Mouse (Mus musculus): Measurements from ENCODE around the gene Tenm4.

Gene Tenm4

DNA sequence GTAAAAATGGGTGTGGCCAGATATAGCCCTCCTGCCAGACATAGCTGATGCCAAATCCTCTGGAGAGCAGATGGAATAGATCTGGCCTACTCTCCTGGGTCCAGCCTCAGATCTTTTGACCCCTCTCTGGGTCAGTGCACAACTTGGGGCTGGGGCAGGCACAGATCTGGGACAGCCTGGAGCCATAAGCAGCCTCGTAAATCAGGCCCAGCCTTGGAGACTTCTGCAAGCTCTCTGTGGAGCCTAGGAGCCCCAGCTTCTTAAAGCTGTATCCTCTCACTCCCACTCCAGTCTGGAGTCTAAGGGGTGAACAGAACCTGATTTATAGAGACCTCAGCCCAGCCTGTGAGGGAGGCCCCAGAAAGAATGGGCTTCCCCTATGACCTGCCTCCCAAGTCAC, 354.3 kb downstream of the Tenm4 start:
- no peak for DNase-seq (ENCODE audit: low read depth, low spot score)

DNA sequence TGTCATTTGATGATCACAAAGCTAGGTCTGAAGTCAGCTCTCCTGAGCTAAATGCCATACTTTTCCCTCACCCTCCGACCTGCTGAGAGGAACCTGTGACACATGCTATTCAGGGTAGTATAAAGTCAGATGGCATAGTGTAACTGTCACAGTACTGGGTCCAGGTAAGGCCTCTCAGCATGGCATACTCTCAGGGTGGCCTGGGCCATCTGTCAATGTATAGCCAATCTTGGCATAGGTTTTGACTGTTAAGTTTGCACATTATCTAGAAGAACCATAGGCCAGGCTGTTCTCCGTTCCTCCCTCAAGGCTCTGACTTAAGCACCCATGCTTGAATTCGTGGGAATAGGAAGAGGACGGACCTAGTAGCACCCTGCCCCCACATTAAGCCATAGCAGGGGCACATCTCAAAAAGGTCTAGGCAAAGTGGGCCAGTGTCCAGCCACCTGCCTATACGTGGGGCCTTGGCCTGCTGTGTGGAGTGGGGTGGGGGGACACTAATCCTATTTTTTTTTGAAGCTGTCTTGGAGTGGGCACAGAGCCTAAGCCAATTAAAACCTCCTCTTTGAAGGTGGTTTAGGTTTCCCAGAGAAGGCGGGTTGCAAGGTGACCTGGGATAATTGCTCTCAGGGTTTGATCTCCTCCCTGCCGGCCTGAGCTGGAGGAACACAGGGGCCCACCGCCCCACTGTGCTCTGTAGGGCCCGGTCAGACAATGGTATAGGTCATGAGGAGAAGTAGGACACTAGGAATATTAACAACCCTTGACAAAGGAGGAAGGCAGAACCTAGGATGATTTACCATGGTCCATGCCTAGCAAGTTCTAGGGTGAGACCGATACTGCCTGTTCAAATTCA, 359.8 kb downstream of the Tenm4 start:
- DNase-seq (ENCODE audit: low read depth, low spot score), result no peak

DNA sequence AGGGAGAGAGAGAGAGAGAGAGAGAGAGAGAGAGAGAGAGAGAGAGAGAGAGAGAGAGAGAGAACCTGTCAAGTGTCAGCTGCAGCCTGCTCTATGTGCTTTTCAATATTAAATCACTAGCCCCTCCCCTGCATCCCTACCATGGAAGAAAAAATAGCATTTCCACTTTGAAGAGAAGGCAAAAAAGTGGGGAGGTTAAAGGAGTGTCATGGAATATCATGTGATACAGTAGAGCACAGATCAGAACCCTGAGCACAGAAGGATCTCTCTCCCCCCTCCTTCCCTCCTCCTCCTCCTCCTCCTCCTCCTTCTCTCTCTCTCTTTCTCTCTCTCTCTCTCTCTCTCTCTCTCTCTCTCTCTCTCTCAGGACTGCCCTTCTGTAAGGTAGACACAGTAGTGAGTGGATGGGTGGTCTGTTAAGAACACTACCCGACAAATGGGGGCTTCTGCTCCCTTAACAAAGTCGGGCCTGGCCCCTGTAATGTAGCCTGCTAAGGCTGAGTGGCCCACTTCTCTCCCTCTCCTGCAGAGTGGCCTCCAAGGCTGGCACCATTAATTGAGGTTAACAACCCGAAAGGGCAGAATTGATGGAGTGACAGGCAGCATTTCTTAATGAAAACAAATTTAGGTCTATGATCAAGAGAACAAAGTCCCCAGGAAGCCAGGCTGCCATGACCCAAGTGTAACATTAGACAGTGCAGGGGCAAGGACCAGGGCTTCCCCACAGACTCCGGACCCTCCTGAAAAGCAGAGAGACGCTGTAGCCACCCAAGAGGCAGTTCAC, 361.1 kb downstream of the Tenm4 start:
- DNase-seq (ENCODE audit: low read depth, low spot score), result no peak

DNA sequence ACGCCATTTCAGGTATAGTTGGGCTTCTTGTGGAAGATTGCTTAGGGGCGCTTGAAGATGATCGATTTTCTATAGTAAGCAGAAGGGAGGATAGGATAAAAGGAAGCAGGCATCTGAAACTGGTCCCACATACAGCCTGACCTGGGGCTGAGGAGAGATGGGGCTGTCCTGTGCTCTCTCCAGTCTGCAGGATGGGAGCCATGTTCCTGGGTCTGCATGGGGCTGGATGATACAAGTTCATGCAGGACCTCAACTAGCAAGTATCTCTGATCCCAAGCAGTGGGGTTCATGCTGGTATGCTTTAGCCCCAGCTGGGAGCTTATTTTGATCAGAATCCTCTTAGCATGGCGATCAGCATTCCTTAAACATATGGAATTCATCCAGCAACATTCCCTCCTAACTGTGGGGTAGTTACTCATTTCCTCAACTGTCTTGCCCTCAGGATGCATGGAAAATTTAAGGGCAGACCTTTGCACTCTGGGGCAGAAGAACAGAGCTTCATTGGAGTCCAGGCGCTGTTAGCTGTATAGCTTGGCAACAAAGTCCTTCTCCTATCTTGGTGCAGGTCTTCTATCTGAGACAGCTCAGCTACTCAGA, 361.9 kb downstream of the Tenm4 start:
- DNase-seq (ENCODE audit: low read depth, low spot score), result no peak

DNA sequence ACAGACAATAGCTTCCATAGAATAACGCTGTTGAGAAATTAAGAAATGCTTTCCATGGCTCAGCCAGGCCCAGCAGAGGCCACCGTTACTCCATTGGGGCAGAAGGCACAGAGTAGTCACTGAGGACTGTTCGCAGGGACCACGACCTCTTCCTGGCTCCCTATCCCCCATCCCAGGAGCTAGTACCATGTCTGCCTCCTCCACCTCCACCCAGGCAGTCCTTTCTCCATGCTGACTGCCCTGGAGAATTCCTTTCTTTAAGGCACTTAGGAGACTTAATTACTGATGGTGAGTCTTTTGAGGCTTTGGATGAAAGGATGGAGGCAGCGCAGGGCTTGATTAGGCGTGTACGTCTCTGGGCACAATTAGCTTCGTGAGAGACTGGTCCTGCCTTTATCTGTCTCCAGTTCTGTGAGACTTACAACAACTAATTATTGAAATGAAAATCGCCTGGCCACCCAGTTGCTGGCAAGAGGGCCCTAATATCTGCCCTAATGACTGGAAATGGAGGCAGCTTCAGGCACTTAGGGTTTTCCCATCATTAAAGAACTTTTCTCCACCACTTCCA, 365.4 kb downstream of the Tenm4 start:
- no peak for DNase-seq (ENCODE audit: low read depth, low spot score)

DNA sequence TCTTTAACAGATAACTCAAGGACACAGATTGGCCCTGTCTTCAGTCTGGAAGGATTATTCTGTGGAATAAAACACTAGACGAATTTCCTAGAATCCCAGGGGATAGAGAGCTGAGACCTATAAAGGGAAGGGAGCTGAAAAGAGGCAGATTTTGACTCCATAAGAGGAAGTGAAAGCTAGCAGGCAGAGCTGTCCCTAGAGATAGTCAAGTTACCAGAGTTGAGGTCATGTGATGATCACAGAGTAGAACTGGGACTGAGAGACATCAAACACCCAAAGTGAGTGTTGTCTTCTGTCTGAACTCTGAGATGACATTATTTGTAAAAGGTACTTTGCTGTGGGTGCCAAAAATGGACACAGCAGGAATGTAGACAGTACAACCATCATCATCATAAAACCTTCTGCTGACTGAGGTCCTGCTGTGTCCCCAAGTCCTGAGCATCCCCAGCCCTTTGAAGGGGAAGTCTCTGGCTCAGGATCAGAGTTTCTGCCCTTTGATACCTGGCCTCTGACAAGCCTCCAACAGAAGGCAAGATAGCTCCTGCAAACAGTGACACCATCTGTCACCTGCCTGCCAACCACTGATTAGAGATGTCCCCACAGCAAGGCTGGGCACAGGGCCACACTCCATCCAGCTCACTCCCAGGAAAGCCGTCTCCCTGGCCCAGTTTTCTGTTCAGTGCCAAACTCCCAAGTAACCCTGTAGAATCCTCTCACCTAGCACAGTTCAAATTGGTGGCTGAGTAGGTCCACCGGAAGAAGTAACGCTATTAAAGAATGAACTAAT, 368.4 kb downstream of the Tenm4 start:
- DNase-seq (ENCODE audit: low read depth, low spot score), result peak; percentile 44

DNA sequence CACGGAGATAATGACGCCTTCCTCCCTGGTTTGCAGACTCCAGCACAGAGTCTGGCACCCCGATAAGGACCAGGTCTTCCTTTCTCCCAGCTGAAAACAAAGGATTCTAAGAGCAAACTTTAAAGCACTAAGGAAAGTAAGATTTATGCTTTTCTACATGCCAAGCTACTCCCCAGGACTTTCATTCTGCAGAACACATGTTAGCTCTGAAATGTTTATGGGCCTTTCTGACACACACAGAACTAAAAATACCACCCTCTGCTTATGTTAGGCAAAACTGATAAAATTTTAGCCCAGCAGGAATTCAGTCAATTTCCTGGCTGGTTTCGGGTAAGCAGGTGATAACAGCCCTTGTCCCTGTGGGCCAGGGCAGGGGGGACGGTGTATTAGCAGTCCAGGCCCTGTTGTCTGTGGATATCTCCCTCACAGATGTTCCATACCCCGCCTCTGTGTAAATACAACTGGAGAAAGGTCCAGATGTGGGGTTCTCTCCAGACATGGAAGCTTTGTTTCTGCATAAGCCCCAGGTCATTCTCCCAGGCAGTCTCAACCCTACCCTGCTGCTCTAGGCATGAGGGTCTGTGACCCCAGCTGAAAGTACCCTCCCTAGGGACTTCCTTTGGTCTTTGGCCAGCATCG, 369.5 kb downstream of the Tenm4 start:
- no peak for DNase-seq (ENCODE audit: low read depth, low spot score)

DNA sequence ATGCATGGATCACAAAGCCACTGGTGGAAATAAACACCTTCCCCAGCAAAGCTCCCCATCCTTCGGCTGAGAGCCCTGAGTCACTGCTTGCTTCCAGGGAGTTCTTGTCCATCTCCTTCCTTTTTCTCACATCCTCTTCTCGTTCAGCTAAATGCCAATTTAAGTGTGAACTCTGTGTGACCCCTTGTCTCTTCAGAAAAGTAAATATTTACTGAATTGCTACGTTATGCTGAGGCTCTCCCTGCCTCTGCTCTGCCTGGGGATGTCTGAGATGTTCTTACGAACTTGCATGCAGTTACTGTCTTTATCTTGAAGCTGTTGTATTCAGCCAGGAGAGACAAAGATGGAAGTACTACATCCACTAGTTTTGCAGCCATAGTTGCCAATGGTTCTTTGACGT, 374.9 kb downstream of the Tenm4 start:
- DNase-seq (ENCODE audit: low read depth, low spot score), result no peak

DNA sequence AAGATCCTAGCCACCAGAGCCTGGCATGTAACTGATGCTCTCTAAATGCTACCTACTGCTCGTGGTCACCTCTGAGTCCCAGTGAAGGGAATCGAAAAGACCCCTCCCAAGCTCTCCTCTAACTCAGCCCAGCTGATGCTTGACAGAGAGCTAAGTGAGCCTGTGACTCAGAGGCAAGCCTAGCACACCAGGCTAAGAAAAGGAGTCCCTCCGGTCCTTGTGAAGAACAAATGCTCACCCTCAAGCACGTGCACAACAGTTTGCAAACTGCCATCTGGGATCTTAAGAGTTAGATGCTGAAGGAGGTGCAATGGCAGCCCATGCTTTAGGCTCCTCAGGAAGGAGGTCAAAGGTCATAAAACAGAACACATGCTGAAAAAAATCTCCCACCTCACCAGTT, 380.8 kb downstream of the Tenm4 start:
- DNase-seq (ENCODE audit: low read depth, low spot score), result no peak

DNA sequence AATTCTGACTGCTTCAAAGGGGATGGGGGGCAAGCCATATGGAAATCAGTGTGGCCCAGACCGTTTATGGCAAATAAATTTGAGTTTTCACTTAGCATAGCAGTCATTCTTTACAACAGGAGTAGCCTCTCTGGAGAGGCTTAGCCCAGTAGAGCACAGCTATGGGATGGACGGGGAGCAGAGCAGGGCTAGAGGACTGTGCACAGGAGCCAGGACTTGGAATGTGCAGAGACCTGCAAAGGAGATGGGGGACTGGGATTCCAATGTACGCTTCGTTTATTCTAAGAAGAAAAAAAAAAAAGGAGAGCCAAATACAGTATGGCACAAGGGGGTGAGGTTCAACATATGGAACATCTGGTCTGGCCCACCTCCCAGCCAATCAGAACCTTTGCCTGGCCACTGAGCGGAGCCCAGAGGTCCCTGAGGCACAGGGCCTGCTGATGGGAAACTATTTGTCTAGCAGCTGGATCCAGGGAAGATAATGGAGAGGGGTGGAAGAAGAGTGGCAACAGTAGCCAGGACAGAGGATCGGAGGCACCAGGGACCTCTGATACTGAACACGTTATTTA, 381.3 kb downstream of the Tenm4 start:
- no peak for DNase-seq (ENCODE audit: low read depth, low spot score)

DNA sequence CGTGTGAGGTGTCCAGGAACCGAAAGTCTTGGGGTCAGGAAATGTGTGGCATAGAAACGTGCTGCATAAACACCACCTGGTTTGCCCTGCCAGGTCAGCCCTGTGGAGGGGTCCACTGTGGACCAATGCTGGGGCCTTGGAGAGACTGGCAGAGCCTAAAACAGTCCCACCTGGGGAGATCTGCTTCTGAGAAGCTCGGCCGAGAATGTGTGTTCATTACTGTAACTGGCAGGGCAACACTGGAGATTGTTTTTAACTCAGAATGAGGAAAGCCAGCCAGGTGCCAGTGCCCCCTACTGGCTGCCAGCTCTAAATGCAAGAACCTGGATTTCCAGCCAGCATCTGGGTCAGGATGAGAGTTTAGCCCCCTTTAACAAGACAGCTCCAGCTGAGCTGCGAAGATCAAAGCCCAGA, 383.2 kb downstream of the Tenm4 start:
- DNase-seq (ENCODE audit: low read depth, low spot score), result peak; percentile 56

DNA sequence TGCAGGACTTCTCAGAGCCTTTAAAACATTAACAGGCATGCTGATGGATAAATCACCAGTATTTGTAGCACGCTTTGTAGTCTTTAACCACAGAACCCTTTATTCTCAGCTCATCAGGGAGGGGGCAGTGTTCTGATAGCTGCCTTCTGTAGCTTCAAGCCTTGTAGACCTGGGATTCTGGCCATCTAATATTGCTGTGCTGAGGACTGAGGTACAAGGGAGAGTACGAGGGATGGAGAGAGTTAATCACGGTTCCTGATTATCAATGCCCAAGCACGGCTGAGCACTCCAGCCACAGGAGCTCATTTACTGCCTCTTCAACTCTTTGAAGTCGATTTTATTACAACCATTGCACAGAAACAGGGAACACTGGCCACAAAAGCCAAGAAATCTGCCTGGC, 384.2 kb downstream of the Tenm4 start:
- DNase-seq (ENCODE audit: low read depth, low spot score), result no peak

DNA sequence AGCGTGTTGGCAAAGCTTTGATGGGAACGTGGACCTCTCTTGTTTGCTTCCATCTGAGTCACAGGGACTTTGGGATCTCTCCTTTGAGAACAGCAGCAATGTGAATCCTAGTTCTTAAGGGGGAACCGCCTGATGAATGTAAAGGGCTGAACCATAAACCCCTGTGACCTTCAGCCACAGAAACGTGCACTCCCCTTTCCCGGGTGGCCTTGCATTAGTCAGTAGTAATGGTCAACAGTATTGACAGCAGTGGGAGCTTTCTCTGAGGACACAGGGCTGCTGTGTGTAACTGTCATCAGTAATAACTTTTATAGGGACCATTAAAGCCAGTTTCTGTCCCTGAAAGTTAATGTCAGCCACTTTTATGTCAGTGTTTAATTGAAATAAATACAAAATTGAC, 385.7 kb downstream of the Tenm4 start:
- no peak for DNase-seq (ENCODE audit: low read depth, low spot score)

DNA sequence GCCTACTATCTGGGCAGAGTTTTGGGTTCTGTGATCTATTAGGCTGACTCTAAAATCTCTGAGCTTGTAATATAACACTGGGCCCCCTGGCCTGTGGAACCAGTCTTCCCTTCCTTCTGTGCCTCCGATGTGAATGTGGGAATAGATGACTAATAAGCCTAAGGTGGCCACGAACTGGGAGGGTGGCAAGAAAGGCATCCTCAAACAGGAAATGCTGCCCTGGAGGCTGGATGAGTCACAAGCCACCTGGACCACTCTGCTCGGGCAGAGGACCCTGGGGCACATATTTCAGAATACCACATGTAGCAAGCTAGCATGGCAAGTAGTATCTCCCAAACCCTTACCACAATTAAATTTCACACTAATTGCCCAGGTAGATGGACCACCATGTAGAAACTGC, 391.8 kb downstream of the Tenm4 start:
- no peak for DNase-seq (ENCODE audit: low read depth, low spot score)

DNA sequence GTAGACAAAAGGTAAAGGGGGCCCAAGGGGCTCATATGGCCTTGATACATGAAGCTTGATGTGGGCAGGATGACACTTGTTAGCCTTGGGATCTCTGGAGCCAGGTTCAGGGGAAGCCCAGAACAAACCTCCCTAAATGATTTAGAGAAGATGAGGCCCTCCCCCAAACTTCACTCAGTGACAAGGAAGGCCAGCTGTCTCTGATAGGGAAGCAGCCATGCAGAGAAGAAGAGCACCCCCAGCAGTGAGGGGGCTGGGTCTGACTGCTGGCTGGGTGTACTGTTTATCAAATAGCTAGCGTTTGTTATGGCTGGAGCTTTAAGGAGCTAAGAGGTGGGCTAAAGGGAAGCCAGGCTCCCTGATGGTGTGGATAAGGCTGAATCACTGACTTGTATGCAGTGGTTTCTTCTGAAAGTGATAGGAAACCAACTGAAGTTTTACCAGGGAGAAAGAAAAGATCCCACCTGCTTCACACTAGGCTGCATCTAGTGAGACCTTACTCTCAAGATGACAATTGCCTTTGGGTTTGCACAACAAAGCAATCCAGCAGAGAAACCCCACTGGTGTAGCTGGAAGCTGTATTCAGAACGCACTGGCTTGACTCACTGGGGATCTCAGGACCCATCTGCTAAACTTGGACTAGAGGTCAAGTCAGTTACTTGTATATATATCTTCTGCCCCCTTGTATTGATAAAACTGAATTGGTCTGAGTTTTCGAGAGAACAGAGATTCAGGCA, 392.5 kb downstream of the Tenm4 start:
- DNase-seq (ENCODE audit: low read depth, low spot score), result no peak

DNA sequence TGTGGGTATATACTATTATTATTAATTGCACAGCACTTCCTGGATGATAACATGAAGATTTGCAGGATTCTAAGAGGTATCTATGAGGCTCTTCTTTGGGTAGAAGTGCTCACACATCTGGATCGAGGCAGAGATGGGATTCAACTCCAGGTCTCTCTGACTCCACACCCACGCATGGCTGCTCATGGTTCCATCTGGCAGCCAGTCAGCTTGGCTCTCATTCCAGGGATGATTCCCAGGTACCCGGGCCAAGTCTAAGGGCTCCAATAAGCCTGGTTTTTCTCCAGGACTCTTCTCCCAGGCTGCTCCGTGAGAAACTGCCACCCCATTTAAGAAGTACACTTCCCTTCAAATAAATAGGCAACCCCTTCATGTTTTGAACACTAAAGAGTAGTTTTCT, 394.8 kb downstream of the Tenm4 start:
- no peak for DNase-seq (ENCODE audit: low read depth, low spot score)

DNA sequence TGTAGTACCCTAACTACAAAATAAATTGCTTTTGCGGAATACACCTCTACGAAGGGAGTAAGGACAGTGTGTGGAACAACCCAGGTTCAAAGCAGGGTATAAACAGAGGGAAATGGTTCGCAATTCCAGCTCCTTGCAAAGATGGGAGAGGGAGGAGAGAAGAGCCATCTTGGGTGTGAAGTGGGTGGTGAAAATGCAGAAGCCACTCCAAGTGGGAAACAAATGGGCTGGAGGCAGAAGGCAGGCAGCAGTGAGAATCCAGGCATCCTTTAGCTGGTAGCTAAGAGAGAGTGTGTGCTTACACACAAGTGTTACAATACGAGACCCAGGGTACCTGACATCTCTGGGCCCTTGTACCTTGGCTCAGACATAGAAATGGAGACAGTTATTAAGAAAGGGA, 395.2 kb downstream of the Tenm4 start:
- no peak for DNase-seq (ENCODE audit: low read depth, low spot score)

DNA sequence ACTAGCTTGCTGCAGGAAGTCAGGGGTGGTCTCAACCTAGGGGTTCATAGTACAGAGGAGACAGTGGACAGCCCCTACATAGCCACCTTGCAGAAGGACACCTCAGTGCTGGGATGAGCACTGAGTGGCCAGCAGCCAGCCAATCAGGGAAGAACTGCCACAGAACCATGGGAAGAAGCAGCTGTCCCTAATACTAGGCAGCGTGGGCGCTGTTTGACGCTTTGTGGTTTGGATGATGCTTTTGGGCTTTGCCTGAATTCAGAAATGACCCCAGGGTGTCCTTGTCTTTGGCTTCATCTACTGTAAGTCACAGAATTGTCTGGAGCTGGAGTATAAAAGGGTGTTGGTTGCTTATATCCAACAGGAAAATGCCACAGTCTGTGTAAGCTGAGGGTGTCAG, 397.0 kb downstream of the Tenm4 start:
- no peak for DNase-seq (ENCODE audit: low read depth, low spot score)

DNA sequence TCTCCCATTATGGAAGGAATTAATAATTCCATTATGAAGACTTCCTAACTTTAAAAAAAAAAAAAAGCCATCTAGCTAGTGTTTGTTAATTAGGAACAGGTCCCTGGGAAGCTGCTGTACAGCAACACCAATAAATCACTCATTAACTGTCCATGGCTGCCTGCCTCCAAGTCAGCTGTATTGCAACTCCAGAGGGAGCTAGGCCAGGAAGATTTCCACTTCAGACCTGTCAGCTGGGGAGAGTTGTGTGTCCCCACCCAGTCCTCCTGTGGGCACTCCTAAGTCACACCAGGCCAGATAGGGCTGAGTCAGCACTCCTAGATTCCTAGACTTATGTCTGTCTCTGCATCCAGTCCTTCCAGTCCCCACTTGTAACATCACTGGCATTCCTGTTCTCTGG, 399.9 kb downstream of the Tenm4 start:
- DNase-seq (ENCODE audit: low read depth, low spot score), result no peak

DNA sequence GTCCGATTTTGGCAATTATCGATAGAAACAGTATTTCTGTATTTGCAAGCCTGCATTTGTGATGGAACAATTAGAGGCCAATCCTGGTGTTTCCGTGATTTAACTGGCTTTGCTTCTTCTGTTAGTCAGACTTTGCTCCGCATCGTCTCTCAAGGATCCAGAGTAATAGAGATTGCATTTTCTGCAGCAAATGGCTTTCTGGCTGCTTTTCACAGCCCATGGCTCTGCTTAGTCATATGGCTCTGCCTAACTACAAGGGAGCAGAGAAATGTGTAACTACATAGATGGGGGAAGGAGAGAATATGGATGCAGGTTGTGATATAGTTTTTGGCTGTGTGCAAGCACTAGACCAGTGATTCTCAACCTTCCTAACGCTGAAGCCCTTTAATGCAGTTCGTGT, 401.9 kb downstream of the Tenm4 start:
- no peak for DNase-seq (ENCODE audit: low read depth, low spot score)
